Mouse (Mus musculus): Measurements from ENCODE around the gene Zfp566. TPM values are rescaled to one million over a fixed set of nuclear protein-coding genes. Genes with fewer than 3 reads are reported as not detected.

Gene Zfp566
- total RNA-seq, 2 experiments from 2014 or later: 1.8 to 2.2 TPM

GRCm38 (mm10) chr7:30060341-30060740 lies 30.0 kb downstream of the Zfp566 start:
- DNase-seq: no peak

DNA sequence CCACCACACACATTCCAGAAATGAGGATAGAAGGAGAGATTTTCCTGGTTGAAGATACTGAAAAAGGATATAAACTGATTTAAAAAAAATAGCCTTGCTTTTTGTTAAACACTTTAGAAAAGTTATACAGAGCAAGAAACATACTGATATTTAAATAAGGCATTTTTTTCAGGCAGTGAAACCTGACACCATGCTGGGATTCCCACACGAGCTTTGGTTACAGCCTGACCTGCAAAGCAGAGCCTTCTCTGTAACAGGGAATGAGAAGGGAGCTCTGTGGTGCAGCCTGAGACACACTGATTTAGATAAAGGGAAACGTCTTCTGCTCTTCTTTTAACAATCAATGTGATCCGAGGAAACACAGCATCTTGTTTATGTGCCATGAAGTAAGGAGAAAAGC lies 36.7 kb downstream of the Zfp566 start:
- DNase-seq: no peak

DNA sequence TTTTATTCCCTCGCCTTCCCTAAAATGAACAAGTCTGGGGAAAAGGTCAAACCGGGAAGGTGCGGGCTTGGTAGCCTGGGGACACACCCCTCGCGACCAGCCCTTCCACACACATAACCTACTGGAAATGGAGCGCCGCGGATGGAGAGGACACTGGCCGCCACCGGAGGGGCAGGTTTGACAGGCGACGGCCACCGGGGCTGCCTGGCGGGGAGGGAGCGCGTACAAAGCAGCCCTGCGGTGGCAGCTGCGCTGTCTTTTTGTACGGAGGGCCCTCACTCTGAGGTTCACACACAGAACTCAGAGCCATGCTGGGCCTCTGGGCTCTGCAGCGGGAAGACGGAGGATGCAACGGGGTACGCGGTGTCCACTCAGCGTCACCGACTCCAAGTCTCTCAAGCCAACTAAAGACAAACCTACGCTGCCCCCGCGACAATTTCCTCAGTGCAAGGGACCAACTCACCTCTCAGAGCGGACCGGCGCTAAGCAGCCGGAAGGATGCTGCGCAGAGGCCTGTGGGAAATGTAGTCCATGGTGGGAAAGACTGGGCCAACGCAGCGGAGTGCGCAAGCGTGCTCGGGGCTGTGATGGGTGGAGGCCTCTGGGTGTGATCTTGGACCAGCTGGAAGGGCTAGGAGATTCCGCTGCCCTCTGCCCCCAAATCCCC lies 39.3 kb downstream of the Zfp566 start, which contains the start of gene Zfp14:
Gene Zfp14, minus strand, starts transcription at position 499 of the 667 bp plus-strand sequence.
- peak; percentile 91 for DNase-seq

- DNase-seq: no peak
Measured at GRCm38 (mm10) chr7:30048126-30048525, 42.2 kb downstream of the Zfp566 start.

GRCm38 (mm10) chr7:30044354-30044753 lies 46.0 kb downstream of the Zfp566 start:
- no peak for DNase-seq

DNA sequence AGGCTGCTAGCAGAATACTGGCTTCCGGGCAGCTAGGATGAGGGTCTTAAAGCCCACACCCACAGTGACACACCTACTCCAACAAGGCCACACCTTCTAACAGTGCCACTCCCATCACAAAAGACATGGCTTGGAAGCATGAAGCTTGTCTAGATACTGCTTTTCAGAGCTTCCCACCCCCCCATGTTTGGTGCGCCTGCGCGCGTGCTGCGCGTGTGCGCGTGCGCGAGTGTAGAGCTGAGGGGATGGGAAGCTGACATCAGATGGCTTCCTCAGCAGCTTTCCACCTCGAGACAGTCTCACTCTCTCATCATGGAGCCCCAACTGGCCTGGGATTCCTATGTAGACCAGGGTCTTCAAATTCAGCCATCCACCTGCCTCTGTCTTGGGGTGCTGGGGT lies 56.0 kb downstream of the Zfp566 start:
- DNase-seq: no peak

GRCm38 (mm10) chr7:30031379-30031778 lies 58.9 kb downstream of the Zfp566 start:
- DNase-seq: no peak

- DNase-seq: peak; percentile 22
Measured at GRCm38 (mm10) chr7:30030677-30031076, 59.6 kb downstream of the Zfp566 start.

DNA sequence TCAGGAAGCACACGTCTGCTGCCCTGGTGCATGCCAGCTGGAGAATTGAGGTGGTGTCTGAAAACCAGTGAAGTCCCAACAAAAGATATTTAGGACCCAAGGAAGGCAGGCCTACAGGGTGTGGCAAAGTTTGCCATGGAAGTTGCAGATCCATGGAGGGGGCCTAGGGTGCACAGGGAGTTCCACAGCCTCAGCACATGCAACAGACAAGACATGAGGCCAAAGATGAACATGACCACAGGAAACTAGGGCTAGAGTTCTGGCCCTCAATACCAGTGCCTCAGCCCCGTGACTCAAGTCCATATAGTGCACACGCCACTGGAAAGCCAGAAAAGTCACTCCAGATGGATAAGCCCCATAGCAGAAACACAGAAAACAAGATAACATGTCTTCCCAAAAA lies 61.8 kb downstream of the Zfp566 start:
- no peak for DNase-seq

Small RNAs within 50 kb of the gene (microRNA-seq; reads per million reads assigned to microRNA genes)
- gene Gm23368: not detected

Other genes starting within 250 kb of the Zfp566 start
- 1 to 10 TPM in 1 of 2 experiments, under 1 TPM in 1; 0.87 to 1.2 TPM for gene Zfp940, start 236.9 kb downstream of the Zfp566 start, total RNA-seq (2021)
- 1 to 10 TPM; 3.6 to 4.3 TPM for gene Zfp420, start 230.5 kb downstream of the Zfp566 start, total RNA-seq (2021)
- gene Zfp27, start 184.0 kb downstream of the Zfp566 start, total RNA-seq (2021): 10 to 100 TPM; 10.6 to 13.0 TPM
- 1 to 10 TPM; 6.6 to 8.1 TPM for gene Zfp383, start 182.3 kb downstream of the Zfp566 start, total RNA-seq (2021)
- gene Zfp74, start 136.4 kb downstream of the Zfp566 start, total RNA-seq (2021): 10 to 100 TPM in 1 of 2 experiments, 1 to 10 TPM in 1; 7.3 to 11.4 TPM
- 10 to 100 TPM; 17.0 to 19.8 TPM for gene Zfp568, start 106.6 kb downstream of the Zfp566 start, total RNA-seq (2021)
- 1 to 10 TPM; 2.3 to 2.8 TPM for gene Zfp14, start 39.1 kb downstream of the Zfp566 start, total RNA-seq (2021)
- 1 to 10 TPM; 1.4 to 2.2 TPM for gene Zfp82, start 17.6 kb downstream of the Zfp566 start, total RNA-seq (2021)
- gene Gm26920, start 117 bp downstream of the Zfp566 start, total RNA-seq (2021): under 1 TPM; 0.63 to 0.73 TPM
- 10 to 100 TPM; 42.0 to 44.7 TPM for gene Zfp260, start 4.2 kb upstream of the Zfp566 start, total RNA-seq (2021)
- gene Zfp382, start 31.4 kb upstream of the Zfp566 start, total RNA-seq (2021): 1 to 10 TPM; 4.1 to 6.5 TPM
- 10 to 100 TPM; 57.4 to 65.2 TPM for gene Zfp146, start 79.2 kb upstream of the Zfp566 start, total RNA-seq (2021)
- 1,000 to 10,000 TPM; 1,474 to 1,616 TPM for gene Cox7a1, start 93.6 kb upstream of the Zfp566 start, total RNA-seq (2021)
- gene Capns1, start 108.3 kb upstream of the Zfp566 start, total RNA-seq (2021): 100 to 1,000 TPM; 444 to 475 TPM
- gene Polr2i, start 141.4 kb upstream of the Zfp566 start, total RNA-seq (2021): 100 to 1,000 TPM; 103 to 108 TPM
- gene Tbcb, start 141.7 kb upstream of the Zfp566 start, total RNA-seq (2021): 10 to 100 TPM; 73.6 to 81.0 TPM
- gene Ovol3, start 145.2 kb upstream of the Zfp566 start, total RNA-seq (2021): not detected
- gene Thap8, start 189.6 kb upstream of the Zfp566 start, total RNA-seq (2021): under 1 TPM; 0.61 to 0.63 TPM
- gene Wdr62, start 189.9 kb upstream of the Zfp566 start, total RNA-seq (2021): 10 to 100 TPM; 12.1 to 14.3 TPM
- 10 to 100 TPM; 31.6 to 36.5 TPM for gene Clip3, start 201.2 kb upstream of the Zfp566 start, total RNA-seq (2021)
- 10 to 100 TPM; 46.8 to 49.0 TPM for gene Alkbh6, start 218.2 kb upstream of the Zfp566 start, total RNA-seq (2021)
- gene Syne4, start 224.3 kb upstream of the Zfp566 start, total RNA-seq (2021): 10 to 100 TPM; 17.6 to 22.3 TPM
- gene E130208F15Rik, start 231.2 kb upstream of the Zfp566 start, total RNA-seq (2021): 1 to 10 TPM; 2.8 TPM
- gene Sdhaf1, start 233.4 kb upstream of the Zfp566 start, total RNA-seq (2021): 10 to 100 TPM; 17.9 to 19.7 TPM